Comparison of ENCODE assay signal across 20 mouse cellular contexts in genomic region chr6:147032303-147032925, GRCm38 (mm10). TPM values are rescaled to one million over a fixed set of nuclear protein-coding genes. Genes with fewer than 3 reads are reported as not detected.
DNase-seq lines count a peak whose midpoint lies in the region; ATAC-seq lines count a peak whose summit lies in the region.
"Had no signal": no experiment of that assay in that cellular context is flagged by ENCODE, and none has a peak within 500 bp of the region (broad histone marks: within the 10 kb centered on the region; RNA-seq: fewer than 3 reads in every experiment).

Gene Rep15, plus strand, starts transcription at chr6:147032584.

- 41% methylated on average over 13 of the region's 13 CpGs for WGBS in midbrain, embryonic 13.5 days
- 46% methylated on average over 13 of the region's 13 CpGs for WGBS in midbrain, embryonic 10.5 days

- H3K4me1 ChIP-seq in midbrain, embryonic 13.5 days (replicated peaks): no peaks in the 10 kb centered on the region
- H3K4me1 ChIP-seq in midbrain, embryonic 10.5 days: no peaks in the 10 kb centered on the region
- H3K4me1 ChIP-seq: embryonic facial prominence, embryonic 13.5 days; midbrain, embryonic 15.5 days; stomach, embryonic 15.5 days had no signal

- no peaks in the 10 kb centered on the region for H3K9me3 ChIP-seq in midbrain, embryonic 13.5 days
- H3K9me3 ChIP-seq in midbrain, embryonic 10.5 days (replicated peaks): no peaks in the 10 kb centered on the region
- H3K9me3 ChIP-seq: embryonic facial prominence, embryonic 13.5 days; forebrain, embryonic 10.5 days; heart, embryonic 12.5 days; midbrain, embryonic 15.5 days; stomach, embryonic 15.5 days had no signal

- no peak within 1 kb of the TSS for H3K27ac ChIP-seq in midbrain, embryonic 13.5 days
- H3K27ac ChIP-seq in midbrain, embryonic 10.5 days (replicated peaks): no peak within 1 kb of the TSS
- H3K27ac ChIP-seq: embryonic facial prominence, embryonic 13.5 days; forebrain, embryonic 10.5 days; kidney, postnatal 0 days; macrophage; midbrain, embryonic 15.5 days; stomach, embryonic 15.5 days had no signal

- peak within 1 kb of the TSS; percentile 23; the same call in 1 of the 2 replicates for H3K9ac ChIP-seq in midbrain, embryonic 13.5 days (replicated peaks)
- H3K9ac ChIP-seq: embryonic facial prominence, embryonic 13.5 days; heart, embryonic 12.5 days; midbrain, embryonic 15.5 days; stomach, embryonic 15.5 days had no signal

- H3K36me3 ChIP-seq in midbrain, embryonic 13.5 days: no peaks in the 10 kb centered on the region
- H3K36me3 ChIP-seq in midbrain, embryonic 10.5 days: peaks cover 13% of the 10 kb centered on the region
- H3K36me3 ChIP-seq: midbrain, embryonic 15.5 days had no signal

- intact Hi-C loops in left cerebral cortex, postnatal 14 days (cut with DNase I): no loop called here

- H3K4me2 ChIP-seq in midbrain, embryonic 13.5 days (replicated peaks): no peak within 1 kb of the TSS
- H3K4me2 ChIP-seq: embryonic facial prominence, embryonic 13.5 days; heart, embryonic 12.5 days; midbrain, embryonic 15.5 days; stomach, embryonic 15.5 days had no signal

- no peak for ATAC-seq in midbrain, embryonic 13.5 days
- ATAC-seq: midbrain, embryonic 15.5 days had no signal

- no peaks in the 10 kb centered on the region for H3K27me3 ChIP-seq in midbrain, embryonic 13.5 days
- H3K27me3 ChIP-seq in midbrain, embryonic 10.5 days (ENCODE audit: low read depth, poor library complexity, severe bottlenecking): no peaks in the 10 kb centered on the region
- H3K27me3 ChIP-seq: embryonic facial prominence, embryonic 13.5 days; heart, embryonic 12.5 days; midbrain, embryonic 15.5 days; stomach, embryonic 15.5 days had no signal

- DNase-seq in midbrain, embryonic 10.5 days (ENCODE audit: low spot score): no peak
- peak; percentile 33 for DNase-seq in cerebellum, adult 11 months
- peak; percentile 48 to 50 for DNase-seq in cerebellum, postnatal 25 days
- DNase-seq in kidney, adult 9 months: no peak
- DNase-seq in left cerebral cortex, postnatal 14 days (ENCODE audit: low spot score in 2 of 2): no peak
- DNase-seq in frontal cortex, adult 2 months (ENCODE audit: extremely low spot score in 1 of 2, low spot score in 1 of 2): no peak
- DNase-seq: adrenal gland, postnatal 36 days; gastrocnemius, postnatal 25 days; heart, postnatal 36 days; lung, adult 2 months; spleen, adult 18-20 months; thymus, postnatal 4 days had no signal

- no peak within 1 kb of the TSS for H3K4me3 ChIP-seq in midbrain, embryonic 13.5 days (replicated peaks)
- no peak within 1 kb of the TSS for H3K4me3 ChIP-seq in midbrain, embryonic 10.5 days
- H3K4me3 ChIP-seq: embryonic facial prominence, embryonic 13.5 days; forebrain, embryonic 10.5 days; heart, embryonic 12.5 days; midbrain, embryonic 15.5 days; stomach, embryonic 15.5 days had no signal

RNA-seq across cellular contexts. Expression of gene Rep15, which starts in this region (rescaled TPM):
- polyA plus RNA-seq in midbrain, embryonic 13.5 days (2015; fragmentation: Nextera tagmentation; extraction: Ambion mirVana): 0.70 and 1.0 TPM in 2 replicates
- polyA plus RNA-seq in midbrain, embryonic 10.5 days (2016; fragmentation: Nextera tagmentation; extraction: Ambion mirVana): 0.60 and 0.69 TPM in 2 replicates
- total RNA-seq in left cerebral cortex, postnatal 14 days (2021): 1 to 10 TPM; 1.6 to 2.5 TPM
- polyA plus RNA-seq in frontal cortex, adult 2 months (2012; rRNA removed): 3.4 and 3.8 TPM in 2 replicates

Comparison
In these comparisons a context has a peak if more than half of its experiments do, and no peak if none do; other contexts are left out.
1. DNase-seq: peak in cerebellum, adult 11 months (single experiment) and cerebellum, postnatal 25 days (2 of 2); none in midbrain, embryonic 10.5 days (single experiment), kidney, adult 9 months (single experiment), left cerebral cortex, postnatal 14 days (0 of 2) and frontal cortex, adult 2 months (0 of 2).